Mouse (Mus musculus) embryonic fibroblast, embryonic 13.5 days (primary cell): ENCODE data around the gene Larp6.

ENCODE experiments used
- CTCF ChIP-seq: IDR thresholded peaks from 2 replicates; pipeline ENCODE4 v1.5.1; 2011; ENCODE audit warnings: mild to moderate bottlenecking, control low read depth, low read length, moderate library complexity, borderline replicate concordance; ENCODE audit not compliant: insufficient read depth
- POLR2A ChIP-seq: IDR thresholded peaks from 2 replicates; pipeline ENCODE4 v1.6.1; 2011; ENCODE audit warnings: low read depth, mild to moderate bottlenecking, control low read depth, low read length, moderate library complexity

- TF ChIP-seq POLR2A (no peak), CTCF (no peak)
Observed at GRCm38 (mm10) chr9:60757817-60758216, 45.0 kb downstream of the Larp6 start.
